Mouse (Mus musculus) kidney, postnatal 25 days (tissue): ENCODE data around the gene Hectd3.

Experiments
- DNase-seq, 2 experiments: peaks; one replicate each; pipeline ENCODE4 v3.0.0; 2021; ENCODE audit warnings: mixed read lengths in 2 of 2

Gene Hectd3

GRCm38 (mm10) chr4:116995131-116995797, at the start of gene Hectd3:
Gene Hectd3 (plus strand): TSS chr4:116995317.
- DNase-seq: peak; percentile 75 to 85

- DNase-seq: peak in 1 of 2 experiments; percentile 15
These were observed 43.5 kb upstream of the Hectd3 start for GRCm38 (mm10) chr4:116951642-116952041.

DNA sequence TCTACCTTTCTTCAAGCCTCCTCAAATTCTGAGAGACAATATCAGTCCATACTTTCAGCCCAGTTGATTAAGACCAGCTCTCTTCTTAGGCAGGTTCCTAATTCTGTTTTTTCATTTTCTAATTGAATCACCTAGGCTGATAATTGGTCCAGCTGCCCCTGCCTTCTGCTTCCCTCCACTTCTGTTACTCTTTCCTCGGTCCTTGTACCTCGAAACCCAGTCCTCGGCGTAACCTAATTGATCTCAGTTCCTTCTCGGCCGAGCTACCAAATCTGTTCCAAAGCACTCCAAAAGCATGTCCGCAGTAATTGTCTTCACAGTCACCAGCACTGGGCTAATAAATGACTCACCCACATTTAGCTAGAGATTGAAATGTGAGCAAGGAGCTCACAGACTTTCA, 40.2 kb upstream of the Hectd3 start:
- DNase-seq: no peak

DNA sequence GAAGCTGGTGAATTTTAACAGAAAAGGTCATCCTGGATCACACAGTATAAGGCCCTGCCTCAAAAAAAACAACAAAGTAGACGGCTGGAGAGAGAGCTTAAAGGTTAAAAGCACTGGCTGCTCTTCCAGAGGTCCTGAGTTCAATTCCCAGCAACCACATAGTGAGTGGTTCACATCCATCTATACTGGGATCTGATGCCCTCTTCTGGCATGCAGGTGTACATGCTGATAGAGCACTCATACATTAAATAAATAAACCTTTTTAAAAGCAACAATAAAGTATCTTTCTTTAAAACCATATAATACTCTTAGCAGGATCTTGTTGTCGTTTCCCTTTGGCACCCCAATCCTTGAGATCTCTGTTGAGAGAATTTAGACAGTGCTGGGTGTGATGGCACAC, 18.6 kb upstream of the Hectd3 start:
- no peak for DNase-seq

DNA sequence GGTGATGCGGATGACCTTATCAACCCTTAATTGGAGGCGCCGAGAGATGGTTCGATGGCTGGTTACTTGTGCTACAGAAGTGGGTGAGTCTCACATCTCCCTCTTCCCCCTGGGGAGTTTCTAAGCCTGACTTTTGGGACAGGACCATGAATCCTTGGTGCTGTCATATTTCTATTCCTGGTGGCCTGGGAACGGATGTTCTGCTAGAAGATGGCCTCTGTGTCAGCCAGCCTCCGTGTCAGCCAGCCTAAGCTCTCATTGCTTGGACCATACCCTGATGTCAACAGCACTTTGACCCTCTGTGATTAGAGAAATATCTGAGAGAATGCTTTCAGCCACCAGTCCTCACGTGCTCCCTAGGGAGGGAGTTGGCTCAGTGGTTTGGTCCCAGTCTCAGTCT, 9.4 kb upstream of the Hectd3 start:
- peak in 1 of 2 experiments; percentile 30 for DNase-seq

- DNase-seq: peak; percentile 84 to 90
These were observed 8.6 kb upstream of the Hectd3 start for GRCm38 (mm10) chr4:116986400-116987121.

DNA sequence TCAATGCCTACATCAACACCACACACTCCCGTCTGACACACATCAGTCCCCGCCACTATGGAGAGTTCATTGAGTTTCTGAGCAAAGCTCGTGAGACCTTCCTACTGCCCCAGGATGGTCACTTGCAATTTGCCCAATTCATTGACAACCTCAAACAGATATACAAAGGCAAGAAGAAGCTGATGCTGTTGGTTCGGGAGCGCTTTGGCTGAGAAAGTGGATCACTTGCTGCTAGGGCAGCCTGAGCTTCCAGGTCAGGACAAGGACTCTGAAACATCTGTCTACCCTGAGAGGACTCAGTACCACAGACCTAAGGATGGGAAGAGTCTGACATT, 8.0 kb upstream of the Hectd3 start:
- no peak for DNase-seq

DNA sequence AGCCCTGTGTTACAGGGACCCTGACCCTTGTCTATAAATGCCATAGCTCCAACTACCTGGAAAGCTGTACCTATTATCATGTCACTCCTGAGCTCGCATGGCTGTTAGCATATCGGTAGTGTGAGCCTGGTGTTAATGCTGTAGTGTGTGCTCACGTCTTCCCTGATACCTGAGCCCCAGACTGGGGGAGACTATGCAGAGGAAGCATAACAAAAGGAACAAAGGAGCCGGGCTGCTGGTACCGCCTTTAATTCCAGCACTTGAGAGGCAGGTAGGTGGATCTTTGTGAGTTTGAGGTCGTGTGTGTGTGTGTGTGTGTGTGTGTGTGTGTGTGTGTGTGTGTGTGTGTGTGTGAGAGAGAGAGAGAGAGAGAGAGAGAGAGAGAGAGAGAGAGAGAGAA, 5.4 kb upstream of the Hectd3 start:
- no peak for DNase-seq

GRCm38 (mm10) chr4:116991366-116991765, 3.8 kb upstream of the Hectd3 start:
- peak; percentile 83 to 89 for DNase-seq

- peak; percentile 97 to 98 for DNase-seq
These were observed 1.2 kb upstream of the Hectd3 start, which contains the start of gene Urod for GRCm38 (mm10) chr4:116993672-116994621. Gene Urod (minus strand): TSS chr4:116994413.

DNA sequence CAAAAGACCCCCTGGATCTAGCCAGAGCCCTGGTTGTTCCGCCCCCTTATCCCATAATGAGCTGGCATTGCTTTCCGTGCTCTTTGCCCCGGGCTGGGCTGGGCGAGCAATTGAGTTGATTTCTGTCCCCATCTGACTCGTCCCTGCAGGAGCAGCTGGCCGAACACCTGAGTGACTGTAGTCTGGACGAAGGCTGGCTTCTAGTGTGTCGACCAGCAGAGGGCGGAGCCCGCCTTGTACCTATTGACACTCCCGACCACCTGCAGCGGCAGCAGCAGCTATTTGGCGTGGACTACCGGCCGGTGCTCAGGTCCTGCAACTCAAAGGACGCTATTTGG, 650 bp downstream of the Hectd3 start:
- DNase-seq: peak; percentile 83 to 91

- DNase-seq: no peak
These were observed 4.5 kb downstream of the Hectd3 start for GRCm38 (mm10) chr4:116999513-117000154.

DNA sequence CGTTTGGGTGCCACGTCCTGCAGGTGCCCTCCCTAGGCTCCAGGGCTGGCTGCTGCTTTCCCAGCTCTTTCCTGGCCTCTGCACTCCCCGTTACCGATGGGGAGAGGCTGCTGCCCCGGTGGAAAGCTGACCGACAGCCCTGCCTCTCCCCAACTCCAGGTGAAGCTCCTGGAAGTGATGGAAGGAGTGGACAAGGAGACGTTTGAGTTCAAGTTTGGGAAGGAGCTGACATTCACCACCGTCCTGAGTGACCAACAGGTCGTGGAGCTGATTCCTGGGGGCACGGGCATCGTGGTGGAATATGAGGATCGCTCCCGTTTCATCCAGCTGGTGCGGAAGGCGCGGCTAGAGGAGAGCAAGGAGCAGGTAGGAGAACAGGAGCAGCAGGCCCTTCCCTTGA, 6.8 kb downstream of the Hectd3 start:
- no peak for DNase-seq

DNA sequence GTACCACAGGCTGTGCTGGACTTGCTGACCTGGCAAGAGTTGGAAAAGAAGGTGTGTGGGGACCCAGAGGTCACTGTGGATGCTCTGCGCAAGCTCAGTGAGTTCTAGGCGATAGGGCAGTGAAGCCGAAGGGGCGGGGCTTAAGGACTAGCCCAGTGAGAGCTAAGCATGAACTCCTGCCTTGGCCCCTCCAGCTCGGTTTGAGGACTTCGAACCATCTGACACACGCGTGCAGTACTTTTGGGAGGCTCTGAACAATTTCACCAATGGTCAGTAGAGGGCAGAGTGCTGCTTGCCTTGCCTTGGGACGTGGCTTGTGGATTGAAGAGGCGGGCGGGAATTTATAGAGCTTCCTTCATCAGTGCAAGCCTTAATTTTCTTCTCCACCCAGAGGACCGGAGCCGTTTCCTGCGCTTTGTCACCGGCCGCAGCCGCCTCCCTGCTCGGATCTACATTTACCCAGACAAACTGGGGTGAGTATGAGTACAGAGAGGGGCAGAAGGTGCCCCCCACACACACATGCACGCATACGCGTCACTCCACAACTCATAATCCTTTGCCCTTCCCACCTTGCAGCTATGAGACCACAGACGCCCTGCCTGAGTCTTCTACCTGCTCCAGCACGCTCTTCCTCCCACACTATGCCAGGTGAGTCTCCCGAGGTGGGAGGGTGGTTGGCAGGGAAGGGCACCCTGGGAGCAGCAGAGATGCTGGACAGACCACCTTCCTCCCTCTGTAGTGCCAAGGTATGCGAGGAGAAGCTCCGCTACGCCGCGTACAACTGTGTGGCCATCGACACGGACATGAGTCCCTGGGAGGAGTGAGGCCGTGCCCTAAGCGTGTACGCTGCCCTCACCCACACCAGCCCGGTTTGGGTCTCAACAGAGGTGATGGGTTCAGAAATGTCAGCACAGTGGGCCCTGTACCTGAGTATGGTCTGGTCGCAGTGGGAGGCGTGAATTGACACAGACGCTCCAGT, 7.7 kb downstream of the Hectd3 start:
- DNase-seq: peak; percentile 80 to 92

DNA sequence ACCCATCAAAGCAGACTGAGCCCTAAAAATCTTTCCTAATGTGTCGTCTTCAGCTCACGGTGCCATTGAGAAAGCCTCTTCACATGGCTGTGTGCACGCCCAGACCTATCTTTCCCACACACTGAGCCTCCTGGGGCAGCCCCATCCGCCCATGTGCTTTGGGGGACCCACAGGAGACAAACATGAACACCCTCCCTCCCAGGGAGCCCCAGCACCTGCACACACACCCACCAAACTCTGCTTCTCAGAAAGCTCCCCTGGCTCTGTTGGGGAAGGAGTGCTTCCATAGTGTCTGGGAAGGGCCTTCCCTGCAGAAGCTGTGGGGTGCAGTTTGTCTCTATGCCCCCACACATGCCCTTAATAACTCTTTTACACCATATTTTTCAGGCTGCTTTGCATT, 9.5 kb downstream of the Hectd3 start:
- no peak for DNase-seq

- DNase-seq: no peak
These were observed 10.7 kb downstream of the Hectd3 start for GRCm38 (mm10) chr4:117005611-117006400.

DNA sequence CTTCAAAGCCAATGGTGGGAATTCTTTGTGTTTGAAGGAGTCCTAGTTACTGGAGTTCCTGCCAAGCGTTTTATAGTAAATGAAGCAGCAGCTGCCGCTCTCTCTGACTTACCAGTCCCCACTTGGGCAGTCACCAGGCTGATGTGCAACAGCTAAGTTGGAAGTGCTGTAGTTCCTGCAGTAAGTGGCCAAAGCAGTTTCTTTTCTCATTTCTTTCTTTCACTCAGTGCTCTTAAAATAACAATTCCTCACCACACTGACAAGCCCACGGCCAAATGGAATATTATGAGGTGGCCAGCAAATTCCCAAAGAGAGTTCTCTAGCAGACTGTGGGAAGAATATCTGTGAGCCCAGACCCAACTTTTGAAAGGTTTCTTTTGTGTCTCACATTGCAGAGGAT, 11.9 kb downstream of the Hectd3 start:
- DNase-seq: no peak

GRCm38 (mm10) chr4:117010231-117010630, 15.1 kb downstream of the Hectd3 start:
- DNase-seq: no peak

GRCm38 (mm10) chr4:117013596-117013995, 18.5 kb downstream of the Hectd3 start:
- no peak for DNase-seq

DNA sequence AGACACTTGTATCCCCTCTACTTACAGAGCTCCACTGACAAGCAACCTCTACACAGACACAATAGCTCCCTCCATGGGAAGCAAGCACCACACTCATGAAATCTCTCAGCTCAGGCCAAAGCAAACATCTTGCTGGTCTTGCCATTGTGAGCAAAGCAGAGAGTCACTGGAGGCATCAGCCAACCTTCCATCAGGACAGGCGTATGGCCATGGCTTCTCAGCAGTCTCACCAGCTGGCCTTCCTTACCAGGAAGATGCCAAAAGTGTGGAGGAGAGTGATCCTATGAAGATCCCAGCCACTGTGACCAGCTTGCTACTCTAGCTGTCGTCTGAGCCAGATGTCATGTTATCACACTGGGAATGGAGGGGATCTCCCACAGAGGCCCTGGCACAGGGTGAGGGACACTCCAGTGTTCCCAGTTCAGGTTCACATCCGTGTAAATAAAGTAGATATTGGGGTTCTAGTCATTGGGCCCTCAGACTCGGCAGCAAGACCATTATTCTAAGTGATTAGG, 19.8 kb downstream of the Hectd3 start:
- DNase-seq: no peak

DNA sequence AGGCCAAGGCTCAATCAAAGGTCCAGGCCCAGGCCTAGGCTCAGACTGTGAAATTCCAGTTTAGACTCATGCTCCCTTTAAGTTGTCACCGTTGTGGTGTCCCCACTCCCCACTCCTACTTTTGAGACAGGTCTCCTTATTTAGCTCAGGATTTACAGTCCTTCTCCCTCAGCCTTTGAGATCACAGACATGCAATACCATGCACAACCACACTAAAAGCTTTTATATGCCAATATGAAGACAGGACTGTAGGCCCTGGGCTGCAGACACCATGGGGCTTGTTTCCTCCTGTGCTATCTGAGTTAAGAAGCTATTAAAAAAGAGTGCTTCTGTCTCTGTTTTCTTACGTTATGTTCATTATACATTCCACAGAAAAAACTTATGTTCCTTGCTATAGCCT, 22.6 kb downstream of the Hectd3 start:
- no peak for DNase-seq
